Comparison of ENCODE assay signal across 18 mouse cellular contexts in genomic region chr8:92834065-92834731, GRCm38 (mm10). TPM values are rescaled to one million over a fixed set of nuclear protein-coding genes. Genes with fewer than 3 reads are reported as not detected.
DNase-seq lines count a peak whose midpoint lies in the region; ATAC-seq and TF ChIP-seq lines count a peak whose summit lies in the region.
"Had no signal": no experiment of that assay in that cellular context is flagged by ENCODE, and none has a peak within 500 bp of the region (broad histone marks: within the 10 kb centered on the region; RNA-seq: fewer than 3 reads in every experiment).

No protein-coding gene starts in this region.

- ATAC-seq in lung, embryonic 14.5 days (ENCODE audit: insufficient read depth): peak; percentile 67; the same call in 1 of the 2 replicates
- peak; percentile 50; the same call in 1 of the 2 replicates for ATAC-seq in megakaryocyte progenitor cell, adult 5-6 weeks (replicated peaks; ENCODE audit: poor library complexity)
- no peak for ATAC-seq in monocyte, adult 5-6 weeks (replicated peaks; ENCODE audit: insufficient number of reproducible peaks, low FRiP score, low TSS enrichment, poor library complexity, severe bottlenecking)
- ATAC-seq in kidney, embryonic 14.5 days (ENCODE audit: low FRiP score, low TSS enrichment): no peak
- ATAC-seq: CD4-positive, CD25-positive, alpha-beta regulatory T cell, adult 4 months; forebrain, embryonic 16.5 days had no signal

- no peak overlapping the region for H3K4me2 ChIP-seq in lung, embryonic 14.5 days
- no peak overlapping the region for H3K4me2 ChIP-seq in kidney, embryonic 14.5 days (replicated peaks; ENCODE audit: low read depth, low read length)
- H3K4me2 ChIP-seq: forebrain, embryonic 12.5 days; heart, embryonic 13.5 days; hindbrain, embryonic 15.5 days had no signal

- peak; percentile 57 for DNase-seq in lung, embryonic 14.5 days
- no peak for DNase-seq in lung, postnatal 25 days (ENCODE audit: low spot score)
- peak; percentile 25 for DNase-seq in 3T3-L1 (ENCODE audit: low read depth, low spot score)
- DNase-seq in NIH3T3 (ENCODE audit: low read depth): peak; percentile 65
- DNase-seq: B cell, adult 2 months; cerebellum, adult 11-12 months; cerebellum, adult 9-10 months; cerebellum, postnatal 25 days; heart, postnatal 36 days had no signal

- H3K4me1 ChIP-seq in lung, embryonic 14.5 days (ENCODE audit: insufficient read depth): no peaks in the 10 kb centered on the region
- no peaks in the 10 kb centered on the region for H3K4me1 ChIP-seq in kidney, embryonic 14.5 days (ENCODE audit: control insufficient read depth, insufficient read depth, low read length)
- H3K4me1 ChIP-seq: forebrain, embryonic 12.5 days; heart, embryonic 13.5 days; hindbrain, embryonic 15.5 days had no signal

- 30% methylated on average over 5 of the region's 5 CpGs for WGBS in lung, embryonic 14.5 days
- 65% methylated on average over 5 of the region's 5 CpGs for WGBS in kidney, embryonic 14.5 days

- H3K27me3 ChIP-seq in lung, embryonic 14.5 days (ENCODE audit: insufficient read depth, low read length): no peaks in the 10 kb centered on the region
- H3K27me3 ChIP-seq in kidney, embryonic 14.5 days (ENCODE audit: control insufficient read depth, insufficient read depth, low read length): no peaks in the 10 kb centered on the region
- H3K27me3 ChIP-seq: forebrain, embryonic 12.5 days; hindbrain, embryonic 15.5 days had no signal

- TF ChIP-seq CTCF in lung, embryonic 14.5 days (IDR thresholded peaks at IDR 0.05; ENCODE audit: low read depth): no peak

- H3K9ac ChIP-seq in lung, embryonic 14.5 days: no peak overlapping the region
- no peak overlapping the region for H3K9ac ChIP-seq in kidney, embryonic 14.5 days (ENCODE audit: low read depth, low read length)
- H3K9ac ChIP-seq: forebrain, embryonic 12.5 days; heart, embryonic 13.5 days; hindbrain, embryonic 15.5 days had no signal

- H3K4me3 ChIP-seq in lung, embryonic 14.5 days (ENCODE audit: low read depth, low read length): no peak overlapping the region
- no peak overlapping the region for H3K4me3 ChIP-seq in kidney, embryonic 14.5 days (ENCODE audit: low read length)
- H3K4me3 ChIP-seq: forebrain, embryonic 12.5 days; heart, embryonic 13.5 days; hindbrain, embryonic 15.5 days had no signal

- no peaks in the 10 kb centered on the region for H3K9me3 ChIP-seq in lung, embryonic 14.5 days (ENCODE audit: low read depth, low read length)
- H3K9me3 ChIP-seq in kidney, embryonic 14.5 days (ENCODE audit: control insufficient read depth, low read length): no peaks in the 10 kb centered on the region
- H3K9me3 ChIP-seq: forebrain, embryonic 12.5 days; heart, embryonic 13.5 days; hindbrain, embryonic 15.5 days had no signal

- no peak overlapping the region for H3K27ac ChIP-seq in lung, embryonic 14.5 days (ENCODE audit: low read depth)
- H3K27ac ChIP-seq in kidney, embryonic 14.5 days (ENCODE audit: low read depth, low read length): no peak overlapping the region
- H3K27ac ChIP-seq: forebrain, embryonic 12.5 days; heart, embryonic 13.5 days; hindbrain, embryonic 15.5 days had no signal

- H3K36me3 ChIP-seq in lung, embryonic 14.5 days (ENCODE audit: insufficient read depth): peaks cover 70% of the 10 kb centered on the region
- H3K36me3 ChIP-seq in kidney, embryonic 14.5 days (ENCODE audit: control insufficient read depth, insufficient read depth, low read length): peaks cover 51% of the 10 kb centered on the region
- H3K36me3 ChIP-seq: forebrain, embryonic 12.5 days; G1E; hindbrain, embryonic 15.5 days had no signal

RNA-seq across cellular contexts. Expression of gene Mmp2, which starts 7.1 kb away (rescaled TPM):
- polyA plus RNA-seq in lung, embryonic 14.5 days (2014; fragmentation: Nextera tagmentation; extraction: Ambion mirVana): 268 and 283 TPM in 2 replicates
- total RNA-seq in megakaryocyte progenitor cell, adult 5-6 weeks (2015): 0.59 and 0.79 TPM in 2 replicates
- 0.37 and 1.6 TPM in 2 replicates for total RNA-seq in megakaryocyte progenitor cell, adult 5-6 weeks (2017)
- total RNA-seq in monocyte, adult 5-6 weeks (2017): 0.32 TPM in 1 of 3 replicates, not detected in the others
- polyA plus RNA-seq in kidney, embryonic 14.5 days (2014; fragmentation: Nextera tagmentation; extraction: Ambion mirVana): 131 and 162 TPM in 2 replicates
- polyA plus RNA-seq: CD4-positive, CD25-positive, alpha-beta regulatory T cell, adult 4 months; G1E had no signal

RNA-seq across cellular contexts. Expression of gene Lpcat2, which starts 20.9 kb away (rescaled TPM):
- 7.8 and 8.0 TPM in 2 replicates for polyA plus RNA-seq in lung, embryonic 14.5 days (2014; fragmentation: Nextera tagmentation; extraction: Ambion mirVana)
- 12.9 and 16.5 TPM in 2 replicates for total RNA-seq in megakaryocyte progenitor cell, adult 5-6 weeks (2015)
- 10.0 and 12.0 TPM in 2 replicates for total RNA-seq in megakaryocyte progenitor cell, adult 5-6 weeks (2017)
- total RNA-seq in monocyte, adult 5-6 weeks (2017): 58.6 to 98.4 TPM (median 96.3 TPM) in 3 replicates
- 4.0 and 7.0 TPM in 2 replicates for polyA plus RNA-seq in kidney, embryonic 14.5 days (2014; fragmentation: Nextera tagmentation; extraction: Ambion mirVana)
- polyA plus RNA-seq: G1E had no signal

Comparison
In these comparisons a context has a peak if more than half of its experiments do, and no peak if none do; other contexts are left out.
1. ATAC-seq: peak in lung, embryonic 14.5 days (single experiment) and megakaryocyte progenitor cell, adult 5-6 weeks (single experiment); none in monocyte, adult 5-6 weeks (single experiment) and kidney, embryonic 14.5 days (single experiment).